Comparison of ENCODE assay signal across 8 mouse cellular contexts in the genomic region with DNA sequence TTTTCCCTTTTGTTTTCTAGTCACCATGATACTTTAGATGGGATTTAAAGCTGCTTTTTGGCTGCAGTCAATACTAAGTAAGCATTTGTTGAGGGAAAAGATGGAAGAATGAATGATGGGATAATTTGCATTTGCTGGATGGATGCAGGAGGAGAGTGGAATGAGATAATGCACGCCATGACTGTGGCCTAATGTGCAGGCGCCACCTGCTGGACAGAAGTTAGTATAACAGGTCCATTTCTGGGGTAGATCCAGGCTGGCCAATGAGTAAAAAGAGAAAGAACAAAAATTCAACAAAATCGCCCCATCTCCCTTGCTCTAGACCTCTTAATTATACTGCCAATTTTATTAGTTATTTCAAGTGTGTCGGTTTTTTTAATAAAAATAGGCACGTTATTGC. TPM values are rescaled to one million over a fixed set of nuclear protein-coding genes. Genes with fewer than 3 reads are reported as not detected.
A peak's percentile ranks its signal among the peaks of the same experiment; 100 is the strongest.
DNase-seq lines count a peak whose midpoint lies in the region; ATAC-seq and TF ChIP-seq lines count a peak whose summit lies in the region.

No protein-coding gene starts in this region.

- no peak overlapping the region for H3K4me2 ChIP-seq in midbrain, embryonic 15.5 days
- H3K4me2 ChIP-seq in neural tube, embryonic 14.5 days (ENCODE audit: low read depth, low read length): no peak overlapping the region

- WGBS in midbrain, embryonic 10.5 days: 5% methylated on average over 5 of the region's 5 CpGs
- WGBS in midbrain, embryonic 15.5 days: 3% methylated on average over 5 of the region's 5 CpGs
- WGBS in liver, adult 2 months: 5% methylated on average over 5 of the region's 5 CpGs
- 4% methylated on average over 5 of the region's 5 CpGs for WGBS in neural tube, embryonic 14.5 days

- TF ChIP-seq CTCF in liver, adult 2 months (IDR thresholded peaks at IDR 0.05; ENCODE audit: low read depth, low read length): peak; percentile 81

- ATAC-seq in midbrain, embryonic 15.5 days (replicated peaks): no peak
- peak; percentile 68; the same call in 1 of the 2 replicates for ATAC-seq in neural tube, embryonic 14.5 days (ENCODE audit: low read depth)

- no peak overlapping the region for H3K9ac ChIP-seq in midbrain, embryonic 15.5 days
- no peak overlapping the region for H3K9ac ChIP-seq in liver, adult 2 months (ENCODE audit: low read depth, low read length)
- no peak overlapping the region for H3K9ac ChIP-seq in neural tube, embryonic 14.5 days (replicated peaks; ENCODE audit: low read depth, low read length)

- no peak for TF ChIP-seq POLR2A in liver, adult 2 months (IDR thresholded peaks at IDR 0.05; ENCODE audit: extremely low read depth, insufficient read depth, low read length)

- peaks cover 11% of the 10 kb centered on the region for H3K4me1 ChIP-seq in midbrain, embryonic 10.5 days
- no peaks in the 10 kb centered on the region for H3K4me1 ChIP-seq in midbrain, embryonic 15.5 days
- no peaks in the 10 kb centered on the region for H3K4me1 ChIP-seq in liver, adult 2 months (ENCODE audit: control insufficient read depth, insufficient read depth, low read length)
- no peaks in the 10 kb centered on the region for H3K4me1 ChIP-seq in neural tube, embryonic 14.5 days (ENCODE audit: control insufficient read depth, insufficient read depth, low read length)

- no peaks in the 10 kb centered on the region for H3K36me3 ChIP-seq in midbrain, embryonic 10.5 days
- H3K36me3 ChIP-seq in midbrain, embryonic 15.5 days (replicated peaks): no peaks in the 10 kb centered on the region
- no peaks in the 10 kb centered on the region for H3K36me3 ChIP-seq in liver, adult 2 months (ENCODE audit: control insufficient read depth, insufficient read depth, low read length)
- H3K36me3 ChIP-seq in neural tube, embryonic 14.5 days (ENCODE audit: control insufficient read depth, insufficient read depth, low read length): no peaks in the 10 kb centered on the region

- H3K9me3 ChIP-seq in midbrain, embryonic 10.5 days (replicated peaks): no peaks in the 10 kb centered on the region
- no peaks in the 10 kb centered on the region for H3K9me3 ChIP-seq in midbrain, embryonic 15.5 days
- H3K9me3 ChIP-seq in neural tube, embryonic 14.5 days (ENCODE audit: control insufficient read depth, low read length): no peaks in the 10 kb centered on the region

- H3K79me2 ChIP-seq in liver, adult 2 months (ENCODE audit: control insufficient read depth, insufficient read depth, low read length): no peaks in the 10 kb centered on the region

- peaks cover 6% of the 10 kb centered on the region; the same call in 1 of the 2 replicates for H3K27me3 ChIP-seq in midbrain, embryonic 10.5 days (ENCODE audit: low read depth, poor library complexity, severe bottlenecking)
- H3K27me3 ChIP-seq in midbrain, embryonic 15.5 days (replicated peaks): no peaks in the 10 kb centered on the region
- no peaks in the 10 kb centered on the region for H3K27me3 ChIP-seq in liver, adult 2 months (ENCODE audit: control insufficient read depth, insufficient read depth, low read length)
- H3K27me3 ChIP-seq in neural tube, embryonic 14.5 days (ENCODE audit: control insufficient read depth, insufficient read depth, low read length): no peaks in the 10 kb centered on the region

- no peak overlapping the region for H3K27ac ChIP-seq in midbrain, embryonic 10.5 days (replicated peaks)
- no peak overlapping the region for H3K27ac ChIP-seq in midbrain, embryonic 15.5 days
- H3K27ac ChIP-seq in liver, adult 2 months (replicated peaks; ENCODE audit: insufficient read depth, low read depth, low read length): no peak overlapping the region
- no peak overlapping the region for H3K27ac ChIP-seq in neural tube, embryonic 14.5 days (ENCODE audit: low read depth, low read length)

- no peak overlapping the region for H3K4me3 ChIP-seq in midbrain, embryonic 10.5 days
- no peak overlapping the region for H3K4me3 ChIP-seq in midbrain, embryonic 15.5 days
- no peak overlapping the region for H3K4me3 ChIP-seq in liver, adult 2 months (ENCODE audit: insufficient read depth, low read depth, low read length)
- H3K4me3 ChIP-seq in neural tube, embryonic 14.5 days (ENCODE audit: low read depth, low read length): no peak overlapping the region

- DNase-seq in midbrain, embryonic 10.5 days (ENCODE audit: low spot score): peak; percentile 62
- peak; percentile 82 for DNase-seq in adrenal gland, postnatal 14 days
- peak; percentile 52 for DNase-seq in embryo, embryonic 9.5 days (ENCODE audit: extremely low spot score)
- peak; percentile 39 for DNase-seq in hindlimb bud, embryonic 11.5 days (ENCODE audit: extremely low spot score, low read depth, low spot score)
- DNase-seq in liver, adult 2 months (ENCODE audit: extremely low read depth, low read depth, low spot score): peak; percentile 20
- peak; percentile 72 for DNase-seq in thymus, postnatal 4 days

RNA-seq across cellular contexts. Expression of a gene that starts 26.2 kb away (rescaled TPM):
- 322 and 331 TPM in 2 replicates for polyA plus RNA-seq in midbrain, embryonic 10.5 days (2016; fragmentation: Nextera tagmentation; extraction: Ambion mirVana)
- polyA plus RNA-seq in midbrain, embryonic 15.5 days (2015; fragmentation: Nextera tagmentation; extraction: Ambion mirVana): 481 and 500 TPM in 2 replicates
- total RNA-seq in adrenal gland, postnatal 14 days (2021): 244 and 254 TPM in 2 replicates
- 36.3 and 42.6 TPM in 2 replicates for total RNA-seq in liver, adult 2 months (2014; rRNA removed)
- polyA plus RNA-seq in liver, adult 2 months (2012; rRNA removed): 16.9 and 17.2 TPM in 2 replicates
- polyA plus RNA-seq in neural tube, embryonic 14.5 days (2014; fragmentation: Nextera tagmentation; extraction: Ambion mirVana): 466 and 481 TPM in 2 replicates

RNA-seq across cellular contexts. Expression of a gene that starts 50.1 kb away (rescaled TPM):
- polyA plus RNA-seq in midbrain, embryonic 10.5 days (2016; fragmentation: Nextera tagmentation; extraction: Ambion mirVana): 0.98 and 2.1 TPM in 2 replicates
- 21.1 TPM in 2 replicates for polyA plus RNA-seq in midbrain, embryonic 15.5 days (2015; fragmentation: Nextera tagmentation; extraction: Ambion mirVana)
- 72.1 and 92.7 TPM in 2 replicates for total RNA-seq in adrenal gland, postnatal 14 days (2021)
- total RNA-seq in liver, adult 2 months (2014; rRNA removed): 0.09 and 0.20 TPM in 2 replicates
- polyA plus RNA-seq in liver, adult 2 months (2012; rRNA removed): 0.02 and 0.04 TPM in 2 replicates
- 6.1 and 8.3 TPM in 2 replicates for polyA plus RNA-seq in neural tube, embryonic 14.5 days (2014; fragmentation: Nextera tagmentation; extraction: Ambion mirVana)

RNA-seq across cellular contexts. Expression of a gene that starts 56.7 kb away (rescaled TPM):
- polyA plus RNA-seq in midbrain, embryonic 10.5 days (2016; fragmentation: Nextera tagmentation; extraction: Ambion mirVana): 0.87 and 1.4 TPM in 2 replicates
- 2.2 and 2.4 TPM in 2 replicates for polyA plus RNA-seq in midbrain, embryonic 15.5 days (2015; fragmentation: Nextera tagmentation; extraction: Ambion mirVana)
- 1.0 and 2.9 TPM in 2 replicates for total RNA-seq in adrenal gland, postnatal 14 days (2021)
- total RNA-seq in liver, adult 2 months (2014; rRNA removed): under 0.01 TPM in 1 of 2 replicates, not detected in the other
- not detected in 2 replicates for polyA plus RNA-seq in liver, adult 2 months (2012; rRNA removed)
- polyA plus RNA-seq in neural tube, embryonic 14.5 days (2014; fragmentation: Nextera tagmentation; extraction: Ambion mirVana): 2.0 and 2.8 TPM in 2 replicates

Comparison
In these comparisons a context has a peak if more than half of its experiments do, and no peak if none do; other contexts are left out.
1. DNase-seq: peak in every context shown above with its lines; median percentile 82 in adrenal gland, postnatal 14 days; 72 in thymus, postnatal 4 days; 62 in midbrain, embryonic 10.5 days; 52 in embryo, embryonic 9.5 days; 39 in hindlimb bud, embryonic 11.5 days; 20 in liver, adult 2 months.
2. RNA of a gene that starts 26.2 kb away (polyA plus RNA-seq): 481 to 500 TPM in midbrain, embryonic 15.5 days, 466 to 481 TPM in neural tube, embryonic 14.5 days and 322 to 331 TPM in midbrain, embryonic 10.5 days; 16.9 to 17.2 TPM in liver, adult 2 months; every median in the first group is over 10 times any median in the second.